Mouse (Mus musculus) spleen, postnatal 36 days (tissue): Measurements from ENCODE around the gene Rnf7.

Experiments
- DNase-seq, 2 experiments: peaks; one replicate each; pipeline ENCODE4 v3.0.0; 2022; ENCODE audit warnings: low spot score in 2 of 2, mixed read lengths in 1 of 2

Gene Rnf7

DNA sequence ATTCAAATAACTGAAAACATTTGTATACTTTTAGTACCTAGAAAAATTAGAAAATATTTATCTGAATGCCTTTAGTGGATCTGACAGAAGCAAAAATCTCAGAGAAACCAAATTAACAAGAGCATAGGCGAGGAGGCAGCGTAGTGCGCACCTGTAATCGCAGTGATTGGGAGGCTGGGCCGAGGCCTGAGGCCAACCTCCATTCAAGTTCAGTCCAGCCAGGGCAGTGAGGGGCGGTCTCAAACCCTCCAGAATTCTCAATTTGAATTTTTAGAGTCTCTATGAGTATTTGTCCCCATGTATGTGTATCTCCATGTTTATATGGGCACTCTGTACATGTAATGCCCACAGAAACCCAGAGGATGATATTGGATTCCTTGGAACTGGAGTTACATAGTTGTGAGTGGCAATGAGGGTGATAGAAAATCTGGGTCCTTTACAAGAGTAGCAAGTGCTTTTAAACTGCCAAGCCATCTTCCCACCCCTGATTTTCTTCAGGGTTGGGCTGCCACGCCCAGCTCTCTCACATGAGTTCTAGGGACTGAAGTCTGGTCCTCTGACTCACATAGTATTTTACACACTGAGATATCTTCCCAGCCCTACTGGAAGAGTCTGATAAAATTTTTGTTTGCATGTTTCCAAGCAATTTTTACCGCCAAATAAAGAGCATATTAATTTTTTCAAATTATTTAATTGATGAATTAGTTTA, 8.1 kb downstream of the Rnf7 start:
- DNase-seq, result no peak

DNA sequence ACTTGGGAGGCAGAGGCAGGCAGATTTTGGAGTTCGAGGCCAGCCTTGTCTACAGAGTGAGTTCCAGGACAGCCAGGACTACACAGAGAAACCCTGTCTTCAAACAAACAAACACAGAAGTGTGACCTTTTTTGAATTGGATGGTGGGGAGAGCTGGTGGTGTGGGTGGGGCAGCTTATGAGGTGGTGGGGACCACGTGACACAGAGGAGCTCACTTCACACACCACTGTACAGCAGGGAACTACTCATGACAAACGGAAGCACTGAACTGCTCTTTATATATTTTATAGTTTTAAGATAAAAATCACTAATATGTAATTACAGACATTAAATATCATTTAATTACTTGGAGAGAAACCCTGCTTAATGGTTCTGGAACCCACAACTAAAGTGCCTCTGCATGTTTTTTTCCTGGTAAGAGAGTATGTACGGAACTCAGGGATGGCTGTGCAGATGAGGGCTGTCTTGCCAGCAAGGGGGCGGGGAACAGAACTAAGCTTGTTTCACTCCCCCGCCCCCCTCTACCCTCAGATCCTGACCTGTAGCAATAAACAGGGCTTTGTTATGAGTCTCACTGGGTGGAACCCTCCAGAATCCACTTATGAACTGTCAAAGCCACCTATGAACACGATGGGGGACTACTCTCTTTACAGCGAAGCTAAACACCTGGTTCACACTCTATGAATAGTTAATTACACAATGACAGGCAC, 8.8 kb downstream of the Rnf7 start:
- DNase-seq, result no peak

DNA sequence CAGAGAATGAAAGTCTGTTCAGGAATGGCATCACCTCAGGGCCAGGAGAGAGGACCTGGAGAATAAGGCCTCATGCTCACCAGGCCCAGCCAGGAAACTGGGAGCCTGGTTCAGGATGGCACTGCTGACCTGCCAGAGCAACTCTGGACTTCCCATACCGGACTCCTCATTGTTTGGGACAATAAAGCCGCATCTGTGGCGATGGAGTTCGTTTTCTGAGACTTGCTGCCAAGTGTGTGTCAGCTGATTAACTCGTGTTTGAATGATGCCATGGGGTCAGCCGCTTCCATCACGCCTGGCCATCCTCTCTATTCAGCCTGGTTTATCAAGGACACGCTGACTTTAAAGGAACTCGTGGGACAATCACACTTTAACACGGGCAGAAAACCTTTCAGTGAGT, 14.8 kb downstream of the Rnf7 start:
- no peak for DNase-seq

DNA sequence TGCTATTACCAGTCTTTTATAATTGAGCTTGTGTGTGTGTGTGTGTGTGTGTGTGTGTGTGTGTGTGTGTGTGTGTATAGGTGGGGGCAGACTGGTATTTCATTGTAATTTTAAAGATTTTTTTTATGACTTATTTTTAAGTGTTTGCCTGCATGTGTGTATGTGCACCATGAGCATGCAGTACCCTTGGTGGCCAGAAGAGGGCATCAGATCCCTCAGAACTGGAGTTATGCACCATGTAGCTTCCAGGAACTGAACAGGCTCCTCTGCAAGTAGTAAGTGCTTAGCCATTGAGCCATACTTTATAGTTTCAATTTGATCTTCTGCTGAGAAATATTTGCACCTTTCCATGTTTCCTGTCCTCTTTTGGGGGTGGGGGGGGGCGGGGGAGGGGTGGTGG, 16.9 kb downstream of the Rnf7 start:
- no peak for DNase-seq

DNA sequence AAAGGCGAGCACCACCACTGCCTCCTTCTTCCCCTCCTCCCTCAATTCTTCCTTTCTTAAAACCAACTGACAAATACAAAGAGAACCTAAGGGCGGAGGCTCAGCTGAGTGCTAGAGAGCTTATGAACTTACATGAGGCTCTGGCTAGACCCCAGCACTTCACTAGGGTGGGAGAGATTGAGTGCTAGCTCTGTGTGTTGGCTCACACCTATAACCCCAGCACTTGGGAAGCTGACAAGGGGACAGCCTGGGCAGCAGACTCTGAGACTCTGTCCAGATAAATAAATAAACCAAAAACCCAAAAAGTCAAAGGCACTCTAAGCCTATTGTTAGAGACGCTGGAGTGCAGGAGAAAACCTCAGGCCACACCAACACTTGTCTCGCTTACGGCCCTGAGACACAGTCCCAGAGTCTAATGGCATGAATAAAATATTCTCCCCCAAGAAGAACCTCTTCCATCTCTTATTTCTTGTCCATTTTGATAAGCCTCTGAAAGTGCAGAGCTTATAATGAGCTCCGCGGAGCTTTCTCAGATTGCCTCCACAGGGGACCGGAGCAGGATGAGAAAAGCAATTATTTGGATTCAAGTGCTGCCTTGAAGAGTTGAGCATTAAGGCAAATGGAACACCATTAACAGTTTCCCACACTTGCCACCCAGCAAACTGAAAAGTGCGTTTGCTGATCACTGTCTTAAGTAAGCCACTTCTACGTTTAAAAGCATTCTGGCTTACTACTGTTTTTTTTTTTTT, 18.2 kb downstream of the Rnf7 start:
- no peak for DNase-seq

DNA sequence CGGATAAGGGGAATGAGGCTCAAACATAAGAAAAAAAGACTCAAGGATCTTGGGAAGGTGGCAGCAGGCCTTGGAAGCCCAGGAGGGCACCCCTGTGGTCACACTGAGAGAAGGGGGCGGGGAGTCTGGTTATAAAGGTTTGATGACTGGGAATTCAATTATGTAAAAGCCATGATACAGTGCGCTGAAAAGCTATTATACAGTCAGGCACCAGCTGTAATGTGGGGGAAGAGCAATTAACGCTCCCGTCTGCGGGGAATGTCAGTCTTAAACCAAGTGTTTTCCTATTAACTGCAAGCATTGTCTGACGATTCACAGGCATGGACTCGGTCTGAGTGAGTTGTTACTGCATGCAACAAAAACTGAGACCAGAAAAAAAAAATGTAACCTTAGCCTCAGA, 22.9 kb downstream of the Rnf7 start:
- no peak for DNase-seq

DNA sequence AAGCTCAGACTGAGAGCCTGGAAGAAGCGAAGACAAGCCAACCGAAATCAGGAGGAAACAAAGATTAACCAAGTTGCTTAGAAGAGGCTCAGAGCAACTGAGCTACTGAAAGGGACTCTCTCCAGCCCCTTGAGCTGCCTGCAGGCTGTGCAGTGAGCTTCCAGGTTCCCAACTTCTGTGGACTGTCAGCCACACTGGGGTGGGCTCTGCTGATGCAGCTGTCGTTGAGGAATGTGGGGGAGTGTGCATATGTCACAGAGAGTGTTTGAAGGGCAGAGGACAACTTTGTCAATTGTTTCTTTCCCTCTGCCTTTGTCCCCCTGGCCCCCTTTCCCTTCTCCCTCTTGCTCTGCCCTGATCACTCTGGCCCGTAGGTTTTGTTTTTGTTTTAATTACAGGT, 25.5 kb downstream of the Rnf7 start:
- no peak for DNase-seq

DNA sequence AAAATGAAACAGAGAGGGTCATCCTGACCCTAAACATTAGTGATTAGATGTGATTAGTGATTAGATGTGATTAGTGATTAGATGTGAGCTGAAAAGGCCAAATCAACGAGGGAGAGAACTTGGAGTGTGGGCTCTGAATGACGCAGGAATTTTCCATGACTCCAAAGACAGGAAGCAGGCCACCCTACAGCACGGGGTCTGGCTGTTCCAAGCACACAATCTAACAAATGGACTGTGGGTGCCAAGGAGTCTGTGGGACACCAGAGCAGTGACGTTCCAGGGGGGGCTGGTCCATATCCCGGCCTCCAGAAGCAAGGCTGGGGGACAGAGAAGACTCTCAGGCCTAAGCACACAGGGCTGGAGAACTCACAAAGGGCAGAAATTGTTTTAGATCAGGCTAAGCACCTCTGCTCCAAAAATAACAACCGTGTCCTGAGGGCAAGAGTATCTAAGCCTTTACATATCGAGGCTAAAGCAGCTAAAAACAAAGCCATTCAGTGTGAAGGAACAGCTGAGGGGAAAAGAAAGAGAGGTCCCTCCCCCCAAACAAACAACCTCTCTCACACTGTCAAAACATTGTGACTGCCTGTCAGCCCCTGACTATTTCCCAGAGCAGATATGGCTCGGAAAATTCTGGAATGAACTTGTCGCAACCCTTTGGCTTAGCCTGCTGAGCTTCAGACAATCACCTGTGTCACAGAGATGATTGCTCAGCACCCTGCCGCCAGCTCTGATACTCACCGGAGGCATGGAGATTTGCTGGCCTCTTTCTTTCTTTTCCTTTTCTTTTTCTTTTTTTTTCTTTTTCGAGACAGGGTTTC, 27.4 kb downstream of the Rnf7 start:
- no peak for DNase-seq

DNA sequence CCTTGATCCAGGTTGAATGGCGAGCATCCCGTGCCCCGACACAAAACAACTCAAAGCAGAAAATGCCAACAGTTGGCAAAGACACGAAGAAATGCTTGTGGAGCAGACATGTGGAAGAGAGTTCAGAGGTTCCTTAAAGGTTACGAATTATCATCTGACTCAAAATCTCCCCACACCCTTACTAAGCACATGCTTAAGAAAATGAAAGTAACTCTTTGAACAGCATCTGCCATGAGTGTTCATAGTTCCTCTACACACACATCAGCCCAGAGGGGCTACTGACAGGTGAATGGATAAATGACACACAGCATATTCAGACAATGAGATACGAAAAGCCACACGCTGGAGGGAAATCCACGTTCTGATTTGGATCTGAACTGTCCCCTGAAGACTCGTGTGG, 29.0 kb downstream of the Rnf7 start:
- DNase-seq, result no peak

DNA sequence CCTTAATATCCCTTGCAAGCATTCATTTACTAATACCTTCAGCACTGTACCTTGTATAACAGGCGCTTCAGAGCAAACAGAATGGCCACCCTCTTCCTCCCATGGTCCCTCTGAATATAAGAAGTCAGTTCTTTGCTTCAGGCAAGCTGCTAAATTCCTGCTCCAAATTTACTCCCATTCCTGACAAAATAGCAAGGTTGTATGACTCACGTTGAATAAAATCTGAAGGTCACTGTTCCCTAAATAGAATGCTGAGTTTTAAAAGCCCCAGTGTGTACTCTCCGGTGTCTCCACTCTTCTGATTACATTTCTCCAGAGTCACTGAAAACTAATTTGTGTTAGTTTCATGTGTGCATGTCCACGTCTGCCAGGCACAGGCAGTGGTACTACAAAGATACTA, 33.1 kb downstream of the Rnf7 start:
- no peak for DNase-seq

DNA sequence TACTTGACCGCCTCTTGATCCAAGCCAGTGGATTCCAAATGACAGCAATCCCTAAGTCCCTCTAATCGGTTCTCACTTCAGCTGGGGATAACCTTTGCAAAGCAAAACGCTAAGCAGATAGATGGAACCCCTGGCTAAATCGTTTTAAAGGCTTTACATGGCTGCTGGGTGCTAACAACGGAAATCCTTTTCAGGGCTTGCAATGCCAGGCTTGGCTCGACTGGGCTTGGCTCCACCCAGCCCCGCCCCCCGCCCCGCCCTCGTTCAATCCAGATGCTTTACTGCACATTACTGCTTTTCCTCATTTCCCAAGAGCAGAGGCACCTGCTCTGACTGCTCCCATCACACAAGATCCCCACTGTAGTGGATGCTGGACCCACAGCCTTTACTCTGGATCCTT, 36.4 kb downstream of the Rnf7 start:
- DNase-seq, result peak in 1 of 2 experiments; percentile 19

DNA sequence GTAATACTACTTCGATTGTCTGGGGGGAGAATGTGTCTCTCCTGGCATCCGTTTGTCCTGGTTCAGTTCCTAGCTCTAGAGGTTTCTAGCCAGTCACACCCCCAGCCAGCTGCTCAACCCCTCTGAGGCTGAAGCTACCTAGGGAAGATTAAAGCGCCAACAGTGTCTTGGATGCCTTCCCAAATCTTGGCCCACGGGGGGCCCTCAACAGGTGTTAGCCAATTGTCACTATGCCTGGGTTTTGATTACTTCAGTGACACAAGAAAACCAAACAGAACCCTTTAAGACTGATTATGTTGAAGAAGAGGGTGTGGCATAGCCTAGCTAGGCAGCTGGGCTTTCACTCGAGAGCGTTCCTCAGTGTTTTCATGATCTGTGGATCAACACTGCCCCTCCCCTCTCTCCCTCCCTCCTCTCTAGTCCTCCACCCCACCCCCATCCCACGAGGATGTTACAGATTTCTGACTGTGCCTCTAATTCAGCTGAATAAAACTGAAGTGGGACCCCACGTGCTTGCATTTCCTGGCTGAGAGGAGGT, 40.1 kb downstream of the Rnf7 start:
- DNase-seq, result peak; percentile 32 to 38

DNA sequence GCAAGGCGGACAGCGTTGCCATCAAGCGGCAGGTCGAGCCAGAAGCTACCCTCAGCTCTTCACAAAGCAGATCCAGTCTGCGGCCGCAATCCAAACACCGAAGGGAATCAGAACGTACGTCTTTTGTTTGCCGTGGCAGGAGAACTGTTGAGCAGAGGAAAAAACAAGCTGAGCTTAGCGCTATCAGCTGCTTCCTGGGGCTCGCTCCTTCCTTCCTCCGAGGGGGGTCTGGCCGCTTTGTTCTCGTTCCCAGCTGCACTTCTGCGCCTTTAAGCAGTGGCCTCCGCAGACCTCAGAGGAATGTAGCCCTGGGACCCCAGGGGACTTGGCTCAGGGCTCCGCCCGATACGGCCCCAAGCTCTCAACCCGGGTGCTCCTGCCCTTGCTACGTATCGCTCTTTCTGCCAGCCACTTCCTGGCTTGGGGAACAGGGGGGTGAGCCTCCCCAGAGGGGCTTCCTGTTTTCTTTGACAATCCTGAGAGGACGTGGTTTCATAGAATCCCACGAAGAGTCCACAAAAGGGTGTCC, 40.6 kb downstream of the Rnf7 start:
- DNase-seq, result peak; percentile 70 to 72

DNA sequence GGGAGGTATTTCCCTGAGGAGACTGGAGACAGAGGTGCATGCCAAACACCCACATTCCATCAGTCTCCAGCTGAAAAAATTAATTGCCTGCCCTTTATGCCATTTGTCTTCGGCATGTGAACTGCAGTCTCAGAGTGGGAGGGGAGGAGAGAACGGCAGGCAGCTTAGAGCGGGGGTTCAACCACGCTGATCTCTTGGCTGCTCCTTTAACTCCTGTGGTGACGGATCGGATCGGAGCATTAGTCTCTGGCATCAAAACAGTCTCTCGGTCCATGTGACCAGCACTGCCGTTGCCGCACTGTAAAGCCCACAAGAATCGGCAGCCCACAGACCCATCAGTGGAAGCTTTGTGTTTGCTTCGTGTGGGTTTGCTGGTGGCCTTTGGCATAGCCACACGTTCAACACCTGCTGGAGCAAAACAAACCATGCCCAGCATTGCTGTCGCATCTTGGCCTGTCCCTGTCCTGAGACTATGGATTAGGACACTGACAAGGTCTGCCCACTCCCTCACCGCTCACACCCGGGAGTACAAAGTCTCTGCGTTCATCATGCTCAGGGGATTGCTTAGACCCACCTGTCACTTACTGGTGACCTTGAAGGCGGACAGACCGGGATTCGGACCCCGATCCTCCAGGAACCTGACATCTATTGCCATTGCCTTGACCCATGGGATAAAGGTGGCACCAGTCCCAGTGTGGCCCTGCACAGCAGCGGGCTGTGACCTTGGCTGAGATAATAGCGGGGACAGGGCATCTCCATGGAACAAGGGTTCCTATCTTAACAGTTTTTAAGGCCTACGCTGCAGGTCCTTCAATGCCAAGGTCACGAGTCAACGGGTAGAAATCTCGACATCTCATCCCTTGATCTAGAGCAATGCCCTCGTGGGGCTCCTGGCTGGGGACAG, 41.3 kb downstream of the Rnf7 start:
- DNase-seq, result peak in 1 of 2 experiments; percentile 14

DNA sequence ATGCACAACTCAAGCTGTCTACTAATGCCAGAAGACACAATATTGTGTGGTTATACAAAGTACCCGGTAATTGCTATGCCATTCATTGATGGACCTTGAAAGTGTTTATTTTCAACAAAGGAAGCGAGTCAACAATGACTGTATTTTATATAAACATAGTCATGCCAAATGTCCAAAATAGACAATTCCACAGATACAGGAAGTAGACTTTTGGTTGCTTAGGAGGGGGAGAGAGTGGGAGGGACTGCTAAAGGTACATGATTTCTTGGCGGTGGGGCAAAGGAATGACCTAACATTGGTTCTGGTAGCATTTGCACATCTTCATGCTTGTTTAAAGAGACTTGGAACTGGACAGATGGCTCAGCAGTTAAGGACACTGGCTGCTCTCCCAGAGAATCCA, 45.9 kb downstream of the Rnf7 start:
- no peak for DNase-seq

DNA sequence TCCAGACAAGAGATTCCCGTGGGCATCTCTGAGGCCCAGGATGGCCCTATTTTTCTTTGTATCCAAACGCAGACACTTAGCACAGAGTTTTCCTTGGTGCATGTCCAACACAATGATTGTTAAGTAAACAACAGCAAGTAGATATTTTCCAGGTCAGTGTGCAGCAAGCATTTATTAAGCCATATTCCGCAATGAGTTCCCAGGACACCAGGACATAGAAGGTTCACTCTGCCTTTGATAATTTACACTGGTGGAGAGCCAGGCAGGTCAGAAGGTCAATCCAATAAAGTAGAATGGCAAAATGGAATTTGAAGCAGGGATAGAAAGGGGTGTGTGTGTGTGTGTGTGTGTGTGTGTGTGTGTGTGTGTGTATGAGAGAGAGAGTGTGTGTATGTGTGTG, 47.4 kb downstream of the Rnf7 start:
- no peak for DNase-seq

DNA sequence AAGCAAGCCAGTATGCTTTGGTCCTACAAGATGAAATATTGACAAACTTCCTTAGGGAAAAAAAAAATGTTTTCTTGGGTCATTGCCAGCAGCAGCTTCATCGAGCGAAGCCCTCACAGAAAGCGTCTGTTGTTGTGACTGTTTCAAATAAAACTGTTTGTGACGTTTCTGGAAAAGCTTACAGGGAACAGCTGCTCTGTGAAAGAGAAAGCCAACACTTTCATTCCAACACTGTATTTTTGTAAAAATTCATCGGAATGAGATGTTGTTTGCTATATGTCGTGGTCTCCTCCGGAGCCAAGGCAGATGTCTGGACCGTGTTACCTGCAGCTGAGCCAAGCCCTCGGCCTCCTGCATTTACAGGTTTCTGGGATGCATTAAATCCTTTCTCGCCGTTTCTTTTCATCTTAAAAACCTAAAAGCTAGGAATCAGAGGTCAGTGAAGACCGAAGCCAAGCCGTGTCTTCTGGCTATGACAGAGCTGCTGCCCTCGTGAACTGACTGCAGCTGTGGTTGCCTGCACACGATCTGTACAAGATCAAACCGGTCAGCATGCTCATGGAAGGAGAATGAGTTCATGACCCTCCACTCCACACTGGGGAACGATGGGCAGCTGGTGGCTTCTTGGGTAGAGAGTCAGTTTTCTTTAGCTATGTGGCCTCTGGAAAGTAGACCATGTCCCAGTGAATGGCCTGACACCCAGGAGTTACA, 50.0 kb downstream of the Rnf7 start:
- no peak for DNase-seq

DNA sequence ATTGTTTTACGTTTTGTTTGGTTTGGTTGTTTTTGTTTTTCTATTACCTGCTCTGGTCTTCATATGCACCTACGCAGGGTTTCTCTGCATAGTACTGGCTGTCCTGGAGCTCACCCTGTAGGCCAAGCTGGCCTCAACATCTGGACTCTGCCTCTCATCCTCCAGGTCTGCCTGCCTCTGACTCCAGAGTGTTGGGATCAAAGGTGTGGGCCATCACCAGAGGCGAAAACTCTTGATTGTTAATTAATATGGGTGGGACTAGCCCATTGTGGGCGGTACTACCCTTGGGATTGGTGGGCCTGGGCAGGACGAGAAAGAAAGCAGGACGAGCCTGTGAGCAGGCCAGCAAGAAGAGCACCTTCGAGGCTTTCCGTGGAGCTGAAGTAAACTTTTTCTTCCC, 54.4 kb downstream of the Rnf7 start:
- DNase-seq, result no peak
